Mouse (Mus musculus): ENCODE data around the gene 1700012B07Rik.

Gene 1700012B07Rik

GRCm38 (mm10) chr11:109827946-109828345 lies at the start of gene 1700012B07Rik:
TSS of gene 1700012B07Rik (minus strand) at chr11:109828046.
- in situ Hi-C loops (cut with MboI; ENCODE audit: low sequenced_read_pairs), result no loop called here

- in situ Hi-C loops (cut with MboI; ENCODE audit: low sequenced_read_pairs), result loop anchor here (10.0 kb wide), 1 partner anchor 388 kb away; no protein-coding TSS in a partner anchor
Measured at GRCm38 (mm10) chr11:109876767-109877166, 48.9 kb upstream of the 1700012B07Rik start.

- in situ Hi-C loops (cut with MboI; ENCODE audit: low sequenced_read_pairs), result loop anchor here (10.0 kb wide), 1 partner anchor 389 kb away; no protein-coding TSS in a partner anchor
Measured at GRCm38 (mm10) chr11:109875834-109876233, 48.0 kb upstream of the 1700012B07Rik start.

GRCm38 (mm10) chr11:109875525-109875802 lies 47.6 kb upstream of the 1700012B07Rik start:
- in situ Hi-C loops (cut with MboI; ENCODE audit: low sequenced_read_pairs), result loop anchor here (10.0 kb wide), 1 partner anchor 389 kb away; no protein-coding TSS in a partner anchor

- in situ Hi-C loops (cut with MboI; ENCODE audit: low sequenced_read_pairs), result loop anchor here (10.0 to 25.0 kb wide), 2 partner anchors 390 to 438 kb away; partner anchors contain the start of gene Amz2
Measured at GRCm38 (mm10) chr11:109874651-109875524, 47.0 kb upstream of the 1700012B07Rik start.

GRCm38 (mm10) chr11:109873852-109874610 lies 46.2 kb upstream of the 1700012B07Rik start:
- in situ Hi-C loops (cut with MboI; ENCODE audit: low sequenced_read_pairs), result loop anchor here (10.0 to 25.0 kb wide), 2 partner anchors 391 to 437 kb away; partner anchors contain the start of gene Amz2

GRCm38 (mm10) chr11:109873161-109873775 lies 45.4 kb upstream of the 1700012B07Rik start:
- in situ Hi-C loops (cut with MboI; ENCODE audit: low sequenced_read_pairs), result loop anchor here (10.0 to 25.0 kb wide), 2 partner anchors 392 to 436 kb away; partner anchors contain the start of gene Amz2

DNA sequence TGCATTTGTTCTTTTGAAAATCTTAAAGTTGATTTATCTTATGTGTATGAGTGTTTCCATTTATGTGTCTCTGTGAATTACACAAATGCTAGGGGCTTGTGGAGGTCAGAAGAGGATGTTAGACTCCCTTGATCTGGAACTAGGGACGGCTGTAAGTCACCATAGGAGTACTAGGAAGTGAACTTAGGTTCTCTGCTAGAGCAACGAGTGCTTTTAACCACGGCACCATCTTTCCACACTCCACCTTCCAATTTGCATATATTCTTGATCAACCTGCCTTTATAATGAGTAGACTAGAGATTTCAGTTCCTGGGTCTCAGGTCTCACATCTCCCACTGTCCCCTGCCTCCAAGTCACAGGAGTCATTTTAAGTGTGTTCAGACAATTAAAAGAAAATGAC lies 44.8 kb upstream of the 1700012B07Rik start:
- in situ Hi-C loops (cut with MboI; ENCODE audit: low sequenced_read_pairs), result loop anchor here (10.0 to 25.0 kb wide), 2 partner anchors 392 to 435 kb away; partner anchors contain the start of gene Amz2

GRCm38 (mm10) chr11:109872056-109872455 lies 44.2 kb upstream of the 1700012B07Rik start:
- in situ Hi-C loops (cut with MboI; ENCODE audit: low sequenced_read_pairs), result loop anchor here (10.0 to 25.0 kb wide), 2 partner anchors 393 to 435 kb away; partner anchors contain the start of gene Amz2

- in situ Hi-C loops (cut with MboI; ENCODE audit: low sequenced_read_pairs), result loop anchor here (25.0 kb wide), 1 partner anchor 431 kb away; the partner anchor contains the start of gene Amz2
Measured at GRCm38 (mm10) chr11:109867861-109868260, 40.0 kb upstream of the 1700012B07Rik start.

- in situ Hi-C loops (cut with MboI; ENCODE audit: low sequenced_read_pairs), result loop anchor here (25.0 kb wide), 1 partner anchor 429 kb away; the partner anchor contains the start of gene Amz2
Measured at GRCm38 (mm10) chr11:109866537-109867160, 38.8 kb upstream of the 1700012B07Rik start.

DNA sequence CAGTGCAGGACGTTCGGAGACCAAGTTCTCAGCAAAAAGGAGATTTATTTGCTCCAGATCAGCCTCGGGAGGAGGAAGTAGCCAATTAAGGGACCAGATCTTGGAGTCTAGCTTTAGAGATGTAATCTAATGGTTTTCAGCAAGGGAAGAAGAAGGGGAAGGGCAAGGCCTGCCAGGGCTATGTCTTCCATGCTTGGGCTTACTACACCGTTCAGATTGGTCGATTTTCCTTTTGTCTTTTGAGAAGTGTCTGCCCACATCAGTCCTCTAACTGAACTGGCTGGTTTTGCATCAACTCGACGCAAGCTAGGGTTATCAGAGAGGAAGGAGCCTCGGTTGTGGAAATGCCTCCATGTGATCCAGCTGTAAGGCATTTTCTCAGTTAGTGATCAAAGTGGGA lies 37.7 kb upstream of the 1700012B07Rik start:
- in situ Hi-C loops (cut with MboI; ENCODE audit: low sequenced_read_pairs), result loop anchor here (25.0 kb wide), 1 partner anchor 428 kb away; the partner anchor contains the start of gene Amz2

- in situ Hi-C loops (cut with MboI; ENCODE audit: low sequenced_read_pairs), result loop anchor here (25.0 kb wide), 1 partner anchor 427 kb away; the partner anchor contains the start of gene Amz2
Measured at GRCm38 (mm10) chr11:109863951-109864350, 36.1 kb upstream of the 1700012B07Rik start.

GRCm38 (mm10) chr11:109863194-109863746 lies 35.4 kb upstream of the 1700012B07Rik start:
- in situ Hi-C loops (cut with MboI; ENCODE audit: low sequenced_read_pairs), result loop anchor here (25.0 kb wide), 1 partner anchor 426 kb away; the partner anchor contains the start of gene Amz2

DNA sequence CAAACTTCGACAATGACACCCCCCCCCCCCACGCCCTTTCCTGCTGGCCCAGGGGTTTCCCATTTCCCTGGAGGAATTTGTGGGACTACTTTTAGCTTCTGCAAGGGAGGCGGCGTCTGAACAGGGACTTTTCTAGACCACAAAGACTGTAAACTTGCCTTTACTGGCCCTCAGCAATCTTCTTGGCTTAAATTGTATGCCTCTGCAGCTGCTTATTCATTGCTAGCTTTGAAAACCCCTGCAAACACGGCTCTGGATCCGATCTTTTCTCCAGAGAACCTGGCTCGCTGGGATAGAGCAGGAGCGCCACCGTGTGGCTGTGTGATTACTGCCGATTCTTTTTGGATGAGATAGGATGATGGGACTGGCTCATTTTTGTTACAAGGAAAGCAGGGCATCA lies 32.7 kb upstream of the 1700012B07Rik start:
- in situ Hi-C loops (cut with MboI; ENCODE audit: low sequenced_read_pairs), result loop anchor here (25.0 kb wide), 1 partner anchor 423 kb away; the partner anchor contains the start of gene Amz2

DNA sequence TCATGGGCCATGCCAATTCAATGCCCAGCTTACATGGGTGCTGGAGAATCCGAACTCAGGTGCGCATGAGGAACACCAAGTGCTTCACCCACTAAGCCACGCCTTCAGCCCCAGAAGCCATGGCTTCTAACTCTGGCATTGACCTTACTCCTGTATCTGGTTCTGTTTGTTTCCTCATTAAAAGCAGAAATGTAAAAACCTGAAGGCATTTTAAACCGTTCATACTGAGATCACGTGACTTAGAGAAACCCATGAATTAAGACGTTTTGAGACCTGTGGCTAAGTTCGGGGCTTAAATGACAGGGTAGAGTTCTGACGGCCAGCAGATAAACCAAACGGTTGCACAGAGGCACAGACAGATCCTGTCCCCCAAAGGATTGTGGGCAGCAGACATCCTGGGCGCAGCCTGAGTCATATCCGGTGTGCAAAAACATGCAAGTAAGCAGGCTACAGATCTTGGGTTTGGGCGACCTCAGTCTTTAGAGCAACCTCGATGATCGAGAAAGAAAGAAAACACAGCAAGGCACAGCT lies 32.2 kb upstream of the 1700012B07Rik start:
- in situ Hi-C loops (cut with MboI; ENCODE audit: low sequenced_read_pairs), result loop anchor here (10.0 to 25.0 kb wide), 2 partner anchors 185 to 423 kb away; partner anchors contain the start of gene Amz2

DNA sequence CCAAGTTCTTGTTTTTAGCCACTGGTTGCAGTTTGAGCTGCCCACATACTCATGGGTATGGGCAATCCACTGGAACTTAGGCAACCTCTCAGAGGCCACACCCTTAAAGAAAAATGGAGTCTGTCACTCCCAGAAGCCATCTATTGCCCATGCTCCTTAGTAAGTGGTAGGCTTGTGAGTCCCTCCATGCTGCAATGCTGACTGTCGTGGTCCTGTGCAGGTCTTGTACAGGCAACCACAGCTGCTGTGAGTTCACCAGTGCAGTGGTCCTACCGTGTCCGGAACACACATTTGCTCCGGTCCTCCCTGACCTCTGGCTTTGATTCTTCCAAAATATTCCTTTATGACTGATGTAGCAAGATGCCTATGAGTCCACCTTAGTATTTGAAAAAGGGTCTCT lies 31.6 kb upstream of the 1700012B07Rik start:
- in situ Hi-C loops (cut with MboI; ENCODE audit: low sequenced_read_pairs), result loop anchor here (10.0 to 25.0 kb wide), 2 partner anchors 185 to 422 kb away; partner anchors contain the start of gene Amz2

GRCm38 (mm10) chr11:109857086-109857485 lies 29.2 kb upstream of the 1700012B07Rik start:
- in situ Hi-C loops (cut with MboI; ENCODE audit: low sequenced_read_pairs), result loop anchor here (10.0 to 25.0 kb wide), 2 partner anchors 182 to 420 kb away; partner anchors contain the start of gene Amz2

- in situ Hi-C loops (cut with MboI; ENCODE audit: low sequenced_read_pairs), result loop anchor here (10.0 to 25.0 kb wide), 2 partner anchors 179 to 417 kb away; partner anchors contain the start of gene Amz2
Measured at GRCm38 (mm10) chr11:109854056-109854455, 26.2 kb upstream of the 1700012B07Rik start.
